Mouse (Mus musculus) embryonic facial prominence, embryonic 11.5 days (tissue): ENCODE data around the gene Ccdc127. TPM values are rescaled to one million over a fixed set of nuclear protein-coding genes. Genes with fewer than 3 reads are reported as not detected.
A peak's percentile ranks its signal among the peaks of the same experiment; 100 is the strongest.

ENCODE experiments used
- ATAC-seq: fragments of 200-750 bp; cut with Nextera tagmentation; replicated peaks from 2 replicates; pipeline ENCODE4 v1.8.0; 2017; ENCODE audit warnings: low read depth; ENCODE audit not compliant: insufficient number of reproducible peaks, low FRiP score, low TSS enrichment
- DNase-seq: peaks from one replicate; pipeline ENCODE4 v3.0.0-alpha.2; 2015; ENCODE audit warnings: low spot score
- H3K27ac ChIP-seq: fragments of 300-500 bp; sonication (generic); replicated peaks from 2 replicates; pipeline ENCODE4 v1.5.1; 2014; ENCODE audit warnings: mild to moderate bottlenecking, low read depth, low read length, control low read depth
- H3K27me3 ChIP-seq: fragments of 300-500 bp; sonication (generic); 2 replicates; pipeline ENCODE4 v1.6.1; 2014; ENCODE audit warnings: mild to moderate bottlenecking, low read length, moderate library complexity, mixed read lengths; ENCODE audit not compliant: control insufficient read depth, insufficient read depth
- H3K36me3 ChIP-seq: fragments of 300-500 bp; sonication (generic); replicated peaks from 2 replicates; pipeline ENCODE4 v1.6.1; 2014; ENCODE audit warnings: low read depth, mild to moderate bottlenecking, low read length, moderate library complexity, mixed read lengths; ENCODE audit not compliant: control insufficient read depth, insufficient read depth
- H3K4me1 ChIP-seq: fragments of 300-500 bp; sonication (generic); 2 replicates; pipeline ENCODE4 v1.6.1; 2014; ENCODE audit warnings: low read length, mixed read lengths; ENCODE audit not compliant: control insufficient read depth, insufficient read depth
- H3K4me2 ChIP-seq: fragments of 300-500 bp; sonication (generic); 2 replicates; pipeline ENCODE4 v1.6.1; 2014; ENCODE audit warnings: low read depth, mild to moderate bottlenecking, control low read depth, low read length, moderate library complexity
- H3K4me3 ChIP-seq: fragments of 300-500 bp; sonication (generic); 2 replicates; pipeline ENCODE4 v1.5.1; 2014; ENCODE audit warnings: low read depth, low read length, control low read depth
- H3K9ac ChIP-seq: fragments of 300-500 bp; sonication (generic); replicated peaks from 2 replicates; pipeline ENCODE4 v1.6.1; 2014; ENCODE audit warnings: mild to moderate bottlenecking, control low read depth, low read length
- H3K9me3 ChIP-seq: fragments of 300-500 bp; sonication (generic); replicated peaks from 2 replicates; pipeline ENCODE4 v1.6.1; 2016; ENCODE audit warnings: mild to moderate bottlenecking, low read length, inconsistent platforms, mixed read lengths; ENCODE audit not compliant: control insufficient read depth
- WGBS: fragments of 180-500 bp; shearing (Covaris S2); extraction: QIAGEN DNeasy Blood & Tissue Kit; methylation state at CpG from one replicate; pipeline ENCODE4 v1.1.7; 2014; 5-methylcytosine and 5-hydroxymethylcytosine counted together
- polyA plus RNA-seq: library from polyadenylated mRNA; unstranded; fragments of >200 nt; fragmentation: Nextera tagmentation; extraction: Ambion mirVana; gene quantifications from 2 replicates; pipeline ENCODE4 v1.2.1, GENCODE M21; 2014

Gene Ccdc127
- polyA plus RNA-seq, 1 experiment from 2014 or later, result 69.0 TPM

DNA sequence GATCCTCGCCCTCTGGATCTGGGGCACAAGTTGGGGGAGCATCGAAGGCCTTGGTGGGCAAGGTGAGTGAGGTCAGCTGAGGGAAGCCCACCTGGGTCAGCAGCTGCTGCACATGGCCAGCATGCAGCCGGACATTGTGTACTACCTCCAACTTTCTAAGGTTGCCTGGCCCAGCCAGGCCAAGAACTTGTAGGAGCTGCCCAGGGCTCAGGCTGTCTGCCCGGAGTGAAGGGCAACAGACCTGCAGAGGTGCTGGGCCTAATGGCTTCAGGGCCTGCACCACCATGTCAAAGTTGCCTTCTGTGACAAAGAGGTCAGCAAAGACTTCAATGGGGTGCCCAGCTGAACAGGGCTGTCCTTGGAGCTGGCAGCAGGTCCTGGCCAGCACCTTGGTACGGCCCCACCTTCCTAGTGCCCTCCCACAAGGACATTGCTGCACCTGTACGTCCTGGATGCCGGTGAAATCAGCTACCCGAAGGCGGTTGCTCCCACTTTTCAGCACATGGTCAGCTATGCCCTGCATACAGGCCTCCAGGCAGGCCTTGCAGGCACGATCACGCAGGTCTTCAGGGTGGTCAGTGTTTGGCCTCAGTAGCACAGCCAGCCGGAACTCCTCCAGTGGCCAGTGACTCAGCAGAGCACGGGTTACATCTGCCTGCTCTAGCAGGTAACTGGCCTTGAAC is 13.2 kb downstream of the Ccdc127 start:
- DNase-seq, result no peak
- H3K4me2 ChIP-seq, result no peak overlapping the region
- H3K36me3 ChIP-seq, result no peaks in the 10 kb centered on the region; the same call in 1 of the 2 replicates
- peak; percentile 46; the same call in 1 of the 2 replicates for ATAC-seq
- H3K9me3 ChIP-seq, result no peaks in the 10 kb centered on the region
- H3K4me3 ChIP-seq, result no peak overlapping the region
- no peaks in the 10 kb centered on the region for H3K4me1 ChIP-seq
- no peaks in the 10 kb centered on the region for H3K27me3 ChIP-seq
- no peak overlapping the region for H3K27ac ChIP-seq
- WGBS, result 87% methylated on average over 13 of the region's 13 CpGs
- no peak overlapping the region for H3K9ac ChIP-seq

- H3K27me3 ChIP-seq, result no peaks in the 10 kb centered on the region
- no peaks in the 10 kb centered on the region for H3K9me3 ChIP-seq
- no peak within 1 kb of the TSS for H3K27ac ChIP-seq
- no peak within 1 kb of the TSS for H3K4me3 ChIP-seq
- H3K9ac ChIP-seq, result no peak within 1 kb of the TSS
- H3K36me3 ChIP-seq, result no peaks in the 10 kb centered on the region; the same call in 1 of the 2 replicates
- H3K4me1 ChIP-seq, result no peaks in the 10 kb centered on the region
- no peak within 1 kb of the TSS for H3K4me2 ChIP-seq
- no peak for ATAC-seq
- no peak for DNase-seq
- 86% methylated on average over 8 of the region's 8 CpGs for WGBS
These were observed 13.7 kb downstream of the Ccdc127 start, which contains the start of gene Lrrc14b for GRCm38 (mm10) chr13:74363859-74364235. Gene Lrrc14b (minus strand): TSS chr13:74364005.

DNA sequence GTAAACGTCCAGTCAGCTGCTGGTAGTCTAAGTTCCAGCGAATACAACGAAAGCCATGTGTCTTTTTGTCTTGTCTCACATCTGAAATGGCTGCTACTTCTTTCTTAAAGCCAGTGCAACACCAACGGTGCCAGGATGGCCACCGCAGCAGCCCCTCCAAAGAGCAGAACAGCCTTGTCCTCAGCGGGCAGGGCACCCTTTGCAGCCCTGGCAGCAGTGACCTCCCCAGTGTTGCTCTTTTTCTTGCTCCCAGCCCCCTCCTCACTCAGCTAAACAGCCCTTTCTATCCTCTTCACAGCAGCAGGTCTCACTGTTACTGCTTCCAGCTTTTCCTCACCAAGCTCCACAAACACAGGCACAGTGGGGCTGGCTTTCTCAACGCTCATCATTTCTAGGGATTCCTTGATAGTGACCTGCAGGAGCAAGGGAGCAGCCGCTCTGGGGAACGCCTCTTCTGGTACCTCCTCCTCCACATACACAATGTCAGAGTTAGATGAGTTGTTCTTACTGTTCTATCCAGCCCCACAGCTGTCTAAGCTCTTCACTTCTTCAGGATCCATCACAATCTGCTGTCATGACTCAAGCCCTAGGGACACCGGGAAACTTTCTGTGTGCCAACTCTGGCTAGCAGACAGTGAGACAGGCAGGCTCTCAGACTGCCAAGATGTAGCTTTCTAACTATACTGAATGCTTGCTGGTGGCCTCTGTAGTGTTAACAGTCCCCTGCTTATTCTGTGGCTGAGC is 31.6 kb downstream of the Ccdc127 start:
- Histone ChIP-seq H3K9me3 (no peaks in the 10 kb centered on the region), H3K27ac (no peak overlapping the region), H3K36me3 (no peaks in the 10 kb centered on the region), H3K27me3 (no peaks in the 10 kb centered on the region), H3K4me1 (no peaks in the 10 kb centered on the region), H3K4me3 (no peak overlapping the region), H3K9ac (no peak overlapping the region), H3K4me2 (no peak overlapping the region)
- no peak for DNase-seq
- no peak for ATAC-seq
- 74% methylated on average over 10 of the region's 10 CpGs for WGBS

GRCm38 (mm10) chr13:74382289-74382688 is 32.2 kb downstream of the Ccdc127 start:
- Histone ChIP-seq H3K4me3 (no peak overlapping the region), H3K9me3 (no peaks in the 10 kb centered on the region), H3K4me1 (no peaks in the 10 kb centered on the region), H3K27ac (no peak overlapping the region), H3K27me3 (no peaks in the 10 kb centered on the region), H3K9ac (no peak overlapping the region), H3K36me3 (no peaks in the 10 kb centered on the region), H3K4me2 (no peak overlapping the region)
- ATAC-seq, result no peak
- WGBS, result 70% methylated on average over 3 of the region's 3 CpGs
- no peak for DNase-seq

DNA sequence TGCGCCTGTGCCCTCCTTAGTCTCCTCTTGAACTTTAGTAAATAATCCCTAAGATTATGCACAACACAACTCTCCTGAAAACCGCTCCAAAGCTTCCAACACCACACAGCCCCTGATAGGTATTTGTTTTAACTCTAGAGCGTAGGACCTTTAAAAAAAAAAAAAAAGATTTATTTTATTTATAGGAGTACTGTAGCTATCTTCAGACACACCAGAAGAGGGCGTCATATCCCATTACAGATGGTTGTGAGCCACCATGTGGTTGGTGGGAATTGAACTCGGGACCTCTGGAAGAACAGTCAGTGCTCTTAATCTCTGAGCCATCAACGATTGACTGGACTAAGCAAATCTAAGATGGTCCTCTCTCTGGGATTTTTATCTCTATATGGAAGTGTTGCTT is 39.6 kb downstream of the Ccdc127 start:
- DNase-seq, result no peak
- Histone ChIP-seq H3K4me2 (no peak overlapping the region; the same call in 1 of the 2 replicates), H3K4me1 (no peaks in the 10 kb centered on the region), H3K27ac (no peak overlapping the region), H3K36me3 (no peaks in the 10 kb centered on the region), H3K4me3 (no peak overlapping the region), H3K9ac (no peak overlapping the region), H3K27me3 (no peaks in the 10 kb centered on the region), H3K9me3 (no peaks in the 10 kb centered on the region)
- ATAC-seq, result no peak
- 70% methylated on average over 6 of the region's 6 CpGs for WGBS

- ATAC-seq, result peak; percentile 91
- no peak within 1 kb of the TSS for H3K27ac ChIP-seq
- WGBS, result under 1% methylated on average over 14 of the region's 14 CpGs
These were observed 40.4 kb downstream of the Ccdc127 start, which contains the start of gene Zfp72 for GRCm38 (mm10) chr13:74390371-74390990. Gene Zfp72 (minus strand): TSS chr13:74390836.

GRCm38 (mm10) chr13:74391156-74391555 is 41.0 kb downstream of the Ccdc127 start:
- Histone ChIP-seq H3K9ac (no peak overlapping the region), H3K27me3 (no peaks in the 10 kb centered on the region), H3K27ac (no peak overlapping the region), H3K4me3 (no peak overlapping the region), H3K36me3 (no peaks in the 10 kb centered on the region), H3K4me1 (no peaks in the 10 kb centered on the region), H3K9me3 (no peaks in the 10 kb centered on the region), H3K4me2 (no peak overlapping the region)
- DNase-seq (no peak), ATAC-seq (no peak)
- 84% methylated on average over 2 of the region's 2 CpGs for WGBS

More at GRCm38 (mm10) chr13:74390371-74390990, 40.4 kb downstream of the Ccdc127 start, which contains the start of gene Zfp72:
- Histone ChIP-seq H3K9ac (peak within 1 kb of the TSS; percentile 56), H3K4me3 (peak within 1 kb of the TSS; percentile 51), H3K9me3 (no peaks in the 10 kb centered on the region), H3K36me3 (no peaks in the 10 kb centered on the region), H3K27me3 (no peaks in the 10 kb centered on the region), H3K4me1 (no peaks in the 10 kb centered on the region), H3K4me2 (peak within 1 kb of the TSS; percentile 46)
- DNase-seq, result peak; percentile 81
